Mouse (Mus musculus) gastrocnemius, adult 18-20 months (tissue): ENCODE measurements at regions not wholly inside any gene's neighbourhood (a gene's known extent, or its start where the extent isn't known, plus 50 kb on each side); places are given as distances from the start of the nearest gene placed in this dataset.

Source experiments
- DNase-seq: peaks from one replicate; pipeline ENCODE4 v3.0.0; 2021; ENCODE audit warnings: low spot score

DNA sequence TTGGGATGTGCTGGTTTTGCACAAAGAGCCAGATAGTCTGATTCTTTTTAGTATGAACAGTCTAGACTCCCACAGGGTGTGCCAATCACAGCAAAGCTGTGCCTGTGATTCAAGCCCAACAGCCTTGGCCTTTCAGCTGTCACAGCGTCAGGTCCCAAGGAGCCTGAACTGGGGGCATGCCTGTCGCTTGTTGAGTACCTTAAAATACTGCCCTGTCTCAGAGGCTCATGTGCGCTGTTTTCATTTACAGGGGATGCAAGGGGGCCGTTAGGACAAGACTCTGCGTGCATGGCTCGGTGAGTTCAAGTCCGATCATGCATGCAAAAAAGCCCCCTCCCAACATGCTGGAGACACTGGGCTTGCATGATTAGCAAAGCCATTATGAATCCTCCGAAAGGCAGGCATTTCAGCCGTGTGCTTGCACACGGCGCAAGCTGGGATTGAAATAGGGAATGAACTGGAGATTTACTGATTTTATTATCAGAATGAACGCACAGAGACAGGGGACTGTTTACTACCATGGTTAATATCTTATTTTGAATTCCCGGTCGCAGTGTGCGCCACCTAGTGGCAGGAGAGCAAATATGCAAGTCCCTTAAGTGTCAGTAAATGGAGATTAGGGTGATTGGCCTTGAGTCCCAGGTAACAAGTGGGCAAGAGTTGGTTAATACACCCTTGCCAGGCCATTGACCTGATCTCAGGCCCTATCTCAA is 332.8 kb upstream of the Camk1g start:
- peak; percentile 21 for DNase-seq

DNA sequence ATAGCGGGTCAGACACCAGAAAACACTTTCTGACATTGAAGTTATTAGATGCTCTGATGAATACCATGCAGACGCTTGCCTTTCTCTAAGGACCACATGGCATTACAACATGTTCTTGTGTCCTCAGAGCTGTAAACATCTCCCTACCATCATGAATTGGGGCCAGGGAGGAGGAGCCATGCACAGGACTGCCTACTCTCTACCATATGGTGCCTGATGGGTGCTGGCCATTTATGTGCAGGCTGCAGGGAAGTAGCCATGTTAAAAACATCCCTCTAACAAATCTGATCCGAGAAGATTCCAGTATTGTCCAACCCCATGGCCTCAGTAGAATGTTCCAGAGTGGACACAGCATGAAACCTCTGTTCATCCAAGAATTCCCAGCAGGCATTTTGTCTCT is 330.1 kb upstream of the Camk1g start:
- DNase-seq: no peak

DNA sequence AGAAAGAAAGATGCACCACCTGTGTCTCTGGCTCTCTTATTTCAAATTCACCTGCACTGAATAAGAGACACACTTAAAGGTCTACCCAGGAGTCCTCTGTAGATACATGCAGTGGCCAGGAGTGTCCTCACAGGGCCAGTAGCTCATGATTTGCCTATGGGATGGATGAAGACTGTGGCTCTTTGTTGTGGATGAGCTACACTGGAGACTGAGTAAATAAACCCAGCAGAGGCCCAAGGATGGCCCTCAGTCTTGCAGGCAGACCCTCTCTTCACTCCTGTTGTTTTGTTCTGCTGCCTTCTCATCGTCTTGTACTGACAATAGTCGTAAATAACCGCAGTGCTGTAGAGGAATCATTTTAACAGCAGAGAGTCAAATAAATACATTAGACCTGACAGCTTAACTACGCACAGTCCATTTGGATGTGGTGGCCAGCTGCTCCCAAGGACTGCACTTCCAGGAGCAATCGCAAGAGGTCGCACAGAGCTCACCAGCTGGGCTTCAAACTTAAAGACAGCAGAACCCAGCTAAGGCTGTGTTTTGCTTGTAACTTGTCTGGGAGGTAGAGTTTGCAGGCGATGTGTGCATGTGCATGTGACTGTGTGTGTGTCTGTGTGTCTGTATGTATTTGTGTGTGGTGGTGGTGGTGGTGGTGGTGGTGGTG is 328.6 kb upstream of the Camk1g start:
- peak; percentile 30 for DNase-seq

DNA sequence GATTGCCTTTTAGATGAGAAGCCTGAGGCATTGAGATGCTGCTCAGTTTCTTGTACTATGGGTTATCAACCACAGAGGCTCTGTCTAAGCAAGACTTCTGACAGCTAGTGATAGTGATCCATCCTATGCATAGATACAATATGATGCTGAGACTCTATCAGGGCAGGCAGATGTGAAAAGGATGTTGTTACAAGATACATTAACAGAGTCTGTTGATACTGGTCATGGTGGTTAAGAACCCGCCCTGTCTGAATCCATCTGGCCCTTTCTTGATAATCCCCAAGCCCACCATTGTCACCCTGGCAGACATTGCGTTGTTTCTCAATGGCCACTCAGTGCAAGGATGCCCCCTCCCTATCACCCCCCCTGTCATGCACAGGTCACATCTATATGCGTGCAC is 327.8 kb upstream of the Camk1g start:
- DNase-seq: no peak

DNA sequence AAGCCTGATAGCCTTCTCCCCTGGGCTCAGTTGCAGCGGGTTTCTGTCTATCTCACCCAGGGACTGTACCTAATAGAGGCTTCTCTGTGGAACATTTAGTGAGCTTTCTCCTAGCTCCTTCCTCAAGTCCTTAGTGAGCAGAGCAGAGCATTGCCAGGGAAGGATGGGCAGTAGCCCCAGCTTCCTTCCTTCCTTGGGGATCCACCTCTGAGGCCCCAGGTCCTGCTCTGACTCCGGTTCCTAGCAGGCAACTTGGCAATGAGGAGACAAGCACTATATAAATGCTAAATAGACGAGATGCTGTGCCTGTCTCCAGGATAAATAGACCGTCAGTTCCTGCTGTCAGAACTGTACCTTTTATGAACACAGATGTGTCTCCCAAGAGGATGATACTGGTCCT is 326.9 kb upstream of the Camk1g start:
- DNase-seq: no peak

DNA sequence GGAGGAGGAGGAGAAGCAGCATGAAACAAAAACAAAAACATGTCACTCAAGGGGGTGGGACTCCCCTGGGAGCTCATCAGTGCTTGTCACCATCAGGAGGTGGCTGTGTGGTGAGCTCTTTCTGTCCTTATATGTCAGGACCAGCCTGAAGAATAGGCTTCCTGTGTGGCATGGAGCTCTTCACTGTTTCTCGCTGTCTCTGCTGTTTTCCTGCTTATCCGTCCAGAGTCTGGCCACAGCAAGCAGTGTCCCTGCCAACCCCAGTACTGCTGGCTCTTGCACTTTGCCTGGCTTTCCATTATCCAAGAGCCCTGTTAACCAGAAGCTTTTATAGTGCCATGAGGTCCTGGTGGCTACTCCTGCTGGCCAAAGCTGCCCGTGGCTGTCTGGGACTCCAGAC is 322.9 kb upstream of the Camk1g start:
- no peak for DNase-seq

DNA sequence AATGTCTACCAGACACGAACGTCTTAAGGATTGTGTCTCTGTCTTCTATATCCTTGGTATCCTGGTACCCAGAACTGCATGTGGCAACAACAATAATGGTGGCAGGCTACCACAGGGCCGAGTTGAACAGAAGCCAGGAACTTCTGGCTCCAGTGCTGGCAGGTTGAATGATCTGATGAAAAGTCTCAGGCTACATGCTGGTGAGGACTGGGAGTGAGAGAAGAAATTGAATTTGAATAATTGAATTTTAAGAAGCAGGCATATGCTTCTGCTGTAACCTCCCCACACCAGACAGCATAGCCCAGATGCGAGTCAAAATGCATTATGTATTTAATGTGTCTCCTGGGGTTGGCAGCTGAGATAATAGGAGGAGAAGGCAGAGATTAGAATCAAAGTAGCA is 319.5 kb upstream of the Camk1g start:
- DNase-seq: no peak

DNA sequence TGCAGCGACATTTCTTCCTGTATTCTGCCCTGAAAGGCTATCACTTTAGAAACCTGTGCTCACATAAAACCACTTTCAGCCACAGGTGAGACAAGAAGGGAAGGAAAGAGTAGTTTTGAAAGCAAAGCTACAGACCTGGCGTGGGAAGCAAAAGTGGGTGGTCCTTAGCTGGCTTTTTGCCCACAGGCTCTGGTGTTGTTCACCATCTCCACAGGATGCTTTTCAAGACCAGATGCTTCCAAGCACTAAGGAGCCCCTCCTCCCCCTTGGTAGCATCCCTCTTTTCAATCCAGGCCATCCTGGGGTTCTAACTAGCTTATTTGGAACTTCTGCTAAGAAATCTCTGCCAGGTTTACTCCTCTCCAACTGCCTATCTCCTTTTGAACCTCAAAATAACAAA is 312.8 kb upstream of the Camk1g start:
- DNase-seq: no peak

DNA sequence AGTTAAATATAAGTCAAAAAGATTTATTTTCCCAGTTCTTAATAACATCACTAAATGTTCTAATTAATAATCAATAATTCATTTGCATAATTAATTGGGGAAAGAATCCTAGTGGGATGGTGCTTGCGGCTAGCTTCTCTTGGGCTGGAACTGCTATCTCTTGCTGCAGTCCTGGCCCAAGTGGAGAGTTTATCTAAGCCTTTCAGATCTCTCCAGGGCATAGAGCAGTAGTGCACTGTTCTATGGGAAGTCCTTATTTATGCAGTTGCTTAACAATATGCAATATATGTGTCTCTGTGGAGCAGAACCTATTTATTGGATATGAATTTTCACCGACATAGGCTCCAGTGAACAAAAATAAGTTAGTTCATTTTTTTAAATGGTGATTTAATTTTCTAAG is 308.4 kb upstream of the Camk1g start:
- no peak for DNase-seq

DNA sequence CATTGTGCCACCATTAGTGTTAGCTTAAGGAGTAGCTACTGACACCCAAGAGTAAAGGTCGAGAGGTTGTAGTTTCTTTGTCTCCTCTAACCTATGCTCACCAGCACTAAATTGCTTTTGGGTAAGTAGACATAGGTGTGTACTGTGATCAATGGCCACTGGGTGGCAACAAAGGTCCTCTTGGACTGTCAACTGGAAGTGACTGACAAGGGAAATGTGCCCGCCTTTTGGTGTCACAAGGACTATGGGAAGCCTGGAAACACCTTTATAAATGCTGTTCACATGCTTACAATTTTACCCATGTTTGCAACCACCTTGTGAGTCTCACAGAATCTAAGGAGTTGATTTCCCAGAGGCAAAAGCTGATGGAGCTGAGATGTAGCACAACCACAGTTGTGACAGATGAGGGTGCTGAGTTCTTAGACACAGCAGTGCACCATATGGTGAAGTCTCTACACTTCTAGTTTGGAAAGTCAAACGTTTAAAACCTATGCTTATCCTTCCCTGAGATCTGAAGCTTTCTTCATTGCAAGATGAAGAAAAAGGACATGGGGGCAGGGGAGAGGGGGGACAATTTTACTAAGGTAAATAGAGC is 303.2 kb upstream of the Camk1g start:
- DNase-seq: peak; percentile 1

DNA sequence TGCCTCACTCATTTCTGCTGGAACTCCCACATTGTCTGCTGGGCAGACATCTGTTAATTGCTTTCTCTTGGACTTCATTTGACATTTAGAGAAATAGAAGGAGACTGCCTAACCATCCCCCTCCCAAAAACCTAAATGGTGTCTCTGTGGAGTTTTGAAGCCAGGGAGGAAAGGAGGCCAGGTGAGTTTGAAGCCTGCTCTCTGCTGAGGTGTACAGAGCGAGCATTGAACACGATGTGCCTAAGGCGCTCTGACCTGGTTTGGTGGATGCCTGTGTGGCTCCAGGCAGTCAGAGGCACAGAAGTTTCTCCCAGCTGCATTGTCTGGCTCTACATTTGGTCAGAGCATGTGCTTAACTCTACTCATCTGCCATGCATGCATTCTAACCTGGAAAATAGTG is 302.6 kb upstream of the Camk1g start:
- no peak for DNase-seq

DNA sequence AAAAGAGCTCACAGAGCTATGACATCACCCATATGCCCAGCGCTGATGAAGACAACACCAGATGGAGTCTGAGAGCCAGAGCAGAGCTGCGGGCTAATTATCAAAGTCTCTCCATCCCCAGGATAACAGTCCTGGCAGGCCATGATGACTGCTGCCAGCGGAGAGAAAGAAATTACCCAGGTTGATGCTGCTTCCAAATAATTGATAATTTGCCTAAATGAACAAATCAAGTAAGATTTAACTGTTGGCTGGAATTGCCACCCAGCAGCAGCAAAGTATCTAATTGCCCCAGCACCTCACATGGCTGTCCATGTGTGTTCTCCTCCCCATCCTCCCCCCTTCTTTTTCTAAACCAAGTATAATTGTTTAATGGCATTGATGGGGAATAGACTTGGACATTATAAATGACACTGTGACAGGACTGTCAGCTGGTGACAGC is 301.7 kb upstream of the Camk1g start:
- DNase-seq: no peak

DNA sequence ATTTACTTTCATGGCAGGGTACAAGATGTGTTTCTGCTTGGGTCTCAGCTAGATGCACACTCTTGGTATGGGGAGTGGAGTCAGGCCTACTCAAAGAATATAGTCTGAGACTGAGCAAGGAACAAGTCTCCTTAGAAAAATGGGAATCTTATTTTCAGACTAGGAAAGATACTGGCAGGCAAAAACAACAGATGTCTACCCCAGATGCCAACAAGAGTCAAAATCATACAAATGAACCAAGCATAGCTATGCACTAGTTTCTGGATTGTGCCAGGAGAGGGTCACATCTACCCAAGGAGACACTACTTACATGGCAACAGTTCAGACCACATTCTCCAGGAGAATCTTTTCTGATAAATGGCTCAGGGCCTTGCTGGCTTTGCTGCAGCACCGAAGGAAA is 300.9 kb upstream of the Camk1g start:
- no peak for DNase-seq

DNA sequence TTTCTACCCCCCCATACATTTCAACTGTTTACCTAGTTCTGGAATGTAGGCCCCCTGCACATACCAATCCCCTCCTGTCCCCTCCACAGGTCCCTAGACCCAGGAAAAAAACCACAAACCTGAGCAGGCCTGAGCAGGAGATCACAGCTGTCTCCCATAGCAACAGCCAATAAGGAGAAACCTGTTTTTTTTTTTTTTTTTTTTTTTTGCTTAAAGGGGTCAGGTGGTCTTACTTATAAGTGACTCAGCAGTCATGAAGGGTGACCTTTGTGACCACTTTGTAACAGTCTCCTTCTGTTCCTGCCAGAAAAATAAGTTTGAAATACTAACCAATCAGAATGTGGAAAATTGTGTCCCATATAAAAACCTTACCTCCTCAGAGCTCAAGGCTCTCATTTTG is 299.9 kb upstream of the Camk1g start:
- DNase-seq: no peak

DNA sequence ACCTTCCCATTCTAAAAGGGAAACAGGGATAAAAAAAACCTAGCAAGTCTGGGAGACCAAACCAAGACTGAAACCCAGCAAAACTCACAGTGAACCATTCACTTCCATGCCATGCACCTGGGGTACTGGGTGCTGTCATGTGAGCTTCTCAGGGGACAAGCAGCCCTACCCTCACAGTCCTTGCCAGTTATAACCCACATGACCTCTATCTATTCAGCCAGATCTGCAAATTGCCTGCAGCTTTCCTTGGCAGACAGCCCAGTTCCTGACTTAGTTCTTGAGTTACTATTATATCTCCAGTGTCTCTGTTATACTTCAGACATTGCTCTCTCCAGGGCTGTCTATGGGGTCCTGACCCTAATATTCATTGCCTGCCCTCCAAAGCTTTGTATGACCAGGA is 298.7 kb upstream of the Camk1g start:
- no peak for DNase-seq

DNA sequence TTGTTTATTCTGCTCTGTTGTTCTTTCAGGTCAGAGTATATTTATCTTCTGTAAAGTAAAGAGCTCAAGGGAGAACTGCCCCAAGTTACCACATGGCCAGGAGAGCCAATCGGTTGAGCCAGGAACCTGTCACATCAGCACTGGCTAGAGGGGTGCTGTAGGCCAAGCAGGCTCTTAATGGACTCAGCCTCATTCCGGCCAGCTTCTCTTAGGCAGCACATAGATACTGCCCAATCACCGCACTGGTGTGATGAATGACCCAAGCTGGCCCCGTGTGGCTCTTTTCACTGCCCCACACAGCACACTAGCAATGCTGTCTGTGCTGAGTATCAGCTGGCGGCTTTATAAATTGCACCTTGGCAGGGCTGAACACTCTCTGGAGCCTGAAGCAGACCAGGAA is 295.8 kb upstream of the Camk1g start:
- DNase-seq: no peak

DNA sequence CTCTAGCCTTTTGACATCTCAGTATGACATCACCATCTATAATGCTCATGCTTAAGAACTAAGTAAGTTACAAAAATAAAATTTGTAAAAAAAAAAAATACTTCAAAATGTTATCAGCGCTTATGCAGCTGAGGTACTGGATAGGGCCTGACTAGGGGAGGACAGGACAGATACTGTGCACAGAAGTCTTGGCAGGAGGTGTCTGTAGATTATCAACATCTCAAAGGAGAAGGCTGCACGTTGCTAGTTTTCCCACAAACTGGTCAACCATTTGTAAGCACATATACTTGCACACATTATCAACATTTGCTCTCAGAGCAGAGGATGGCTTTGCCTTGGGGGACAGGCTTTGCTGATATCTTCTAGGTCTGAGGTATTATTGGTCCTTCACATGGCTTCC is 294.5 kb upstream of the Camk1g start:
- DNase-seq: no peak

DNA sequence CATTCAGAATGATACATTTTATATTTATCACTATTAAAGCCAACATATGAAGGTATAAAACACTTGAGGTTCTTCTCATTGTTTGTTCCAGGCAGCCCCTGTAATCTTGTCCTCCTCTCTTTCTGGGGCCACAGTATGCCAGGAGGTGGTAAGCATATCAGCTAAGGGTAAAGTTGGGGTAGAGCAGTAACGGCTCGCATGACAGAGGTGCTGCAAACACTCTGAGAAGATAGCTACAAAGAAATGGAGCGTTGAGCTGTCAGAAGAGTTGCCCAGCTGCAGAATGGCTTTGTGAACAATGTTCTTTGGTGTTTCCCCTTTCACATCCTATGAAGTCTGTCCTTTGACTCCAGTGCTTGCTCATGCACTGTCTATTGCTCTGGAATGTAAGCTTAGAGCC is 293.5 kb upstream of the Camk1g start:
- no peak for DNase-seq

DNA sequence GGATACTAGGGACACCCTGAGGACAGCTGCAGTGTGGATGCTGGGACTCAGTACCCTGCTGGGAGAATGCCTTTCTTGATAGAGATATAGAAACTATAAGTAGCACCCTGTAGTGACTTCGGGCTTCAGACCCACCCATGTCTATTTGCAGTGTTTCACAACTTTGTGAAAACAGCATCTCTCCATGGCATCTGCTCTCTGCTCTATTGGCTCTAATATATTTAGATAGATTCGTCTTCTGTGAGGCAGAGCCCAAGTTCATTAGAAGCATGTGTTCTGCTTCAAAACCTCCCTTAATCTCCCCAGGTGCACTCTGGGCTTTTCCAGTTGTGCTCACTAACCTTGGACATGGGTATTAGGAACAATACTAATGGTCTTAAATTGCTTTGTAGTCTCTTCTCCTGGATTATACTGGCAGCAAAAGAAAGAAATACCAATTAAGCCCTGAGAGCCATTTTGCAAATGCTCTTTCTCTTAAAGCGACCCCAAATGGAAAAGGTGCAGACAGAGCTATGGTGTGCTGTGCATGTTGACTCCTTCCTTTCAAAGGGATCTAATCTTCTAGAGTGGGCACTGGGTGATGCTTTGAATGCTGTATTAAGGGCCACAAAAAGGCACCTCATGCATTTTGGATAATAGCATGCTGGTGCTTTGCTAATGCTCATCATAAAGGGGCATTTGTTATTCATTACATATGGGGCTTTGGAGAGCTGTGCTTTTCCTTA is 292.2 kb upstream of the Camk1g start:
- no peak for DNase-seq

DNA sequence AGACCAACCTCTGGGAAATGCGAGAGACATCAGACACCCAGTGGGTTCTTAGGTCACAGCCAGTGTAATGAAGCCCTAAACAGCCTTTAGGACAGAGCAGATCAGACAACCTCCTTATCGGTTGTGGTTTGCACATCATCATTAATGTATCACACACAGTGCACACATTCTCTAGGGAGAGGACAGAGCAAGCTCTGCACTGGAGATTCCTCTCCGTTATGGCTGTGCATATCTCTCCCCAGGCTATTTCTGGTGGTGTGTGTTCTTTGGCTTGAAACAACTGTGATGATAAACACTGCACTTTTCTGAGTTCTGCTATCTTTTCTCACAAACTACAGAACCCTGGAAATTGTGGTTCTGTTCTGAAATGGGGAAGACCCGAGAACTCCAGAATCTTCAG is 291.3 kb upstream of the Camk1g start:
- DNase-seq: no peak

DNA sequence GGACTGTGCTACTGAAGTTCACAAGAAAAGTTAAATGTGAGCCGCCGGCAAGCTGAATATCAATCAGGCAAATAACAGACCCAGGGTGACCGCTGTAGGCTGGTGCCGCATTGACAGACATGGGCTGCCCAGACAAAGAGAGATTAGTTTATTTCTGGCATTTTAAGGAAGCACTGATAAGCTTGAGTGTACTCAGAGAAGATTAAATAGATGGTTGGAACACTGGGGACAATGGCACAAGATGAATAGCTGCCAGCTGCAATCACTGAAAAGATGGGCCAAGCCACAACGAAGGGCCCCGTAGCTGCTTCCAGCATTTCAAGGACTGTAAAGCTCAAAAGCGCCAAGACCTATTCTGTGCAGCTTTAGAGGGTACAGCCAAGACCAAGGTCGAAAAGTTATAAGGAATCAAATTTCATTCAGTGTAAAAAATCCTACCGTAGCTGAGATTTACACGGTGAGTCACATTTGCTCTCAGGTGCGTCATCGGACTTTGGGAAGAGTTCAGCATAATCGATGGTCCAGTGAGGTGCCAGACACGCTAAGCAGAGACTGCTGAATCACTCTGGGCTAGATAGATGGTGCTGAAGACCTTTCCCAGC is 285.1 kb upstream of the Camk1g start:
- no peak for DNase-seq

DNA sequence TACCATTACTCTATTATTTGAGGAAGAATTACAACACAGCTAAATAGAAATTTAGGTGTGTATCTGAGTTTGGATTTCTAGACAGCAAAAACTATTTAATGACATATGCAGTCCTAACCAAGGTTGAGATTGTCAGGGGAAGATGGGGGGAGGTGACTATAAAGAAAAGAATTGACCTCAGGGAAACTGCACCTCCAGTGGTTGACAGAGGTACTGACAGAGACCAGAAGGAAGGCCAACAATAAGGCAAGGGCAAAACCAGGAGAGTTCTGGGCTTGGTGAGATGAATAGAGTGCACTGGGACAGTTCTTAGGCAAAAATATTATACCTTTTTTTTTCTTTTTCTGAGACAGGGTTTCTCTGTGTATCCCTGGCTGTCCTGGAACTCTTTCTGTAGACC is 280.2 kb upstream of the Camk1g start:
- no peak for DNase-seq
